Mouse (Mus musculus): ENCODE results near the gene Dvl3. TPM values are rescaled to one million over a fixed set of nuclear protein-coding genes. Genes with fewer than 3 reads are reported as not detected.
"Not testable (repeated sequence)": the region's sequence is repeated elsewhere in the genome, so short reads cannot be mapped to it uniquely, and the experiment has no call there.

The Dvl3 gene
- 115 TPM in 1 of 2 replicates, not detected in the other for polyA plus RNA-seq (2012; ENCODE audit: insufficient read depth, insufficient read length, low replicate concordance, missing spikeins)

GRCm38 (mm10) chr16:20516726-20517201, at the start of gene Dvl3:
Gene Dvl3 (plus strand): TSS chr16:20516982.
- H3K4me1 ChIP-seq (ENCODE audit: control insufficient read depth, insufficient read depth, low read length), result peaks cover 16% of the 10 kb centered on the region
- TF ChIP-seq POLR2A (IDR thresholded peaks at IDR 0.05; ENCODE audit: insufficient read depth, low read depth, low read length) (peak; percentile 73; the same call in 1 of the 2 replicates), CTCF (IDR thresholded peaks at IDR 0.05; ENCODE audit: insufficient read depth, low read depth, low read length) (no peak)
- under 1% methylated on average over 45 of the region's 55 CpGs for WGBS
- peak within 1 kb of the TSS; percentile 59 for H3K27ac ChIP-seq (ENCODE audit: insufficient read depth, low read depth, low read length)
- peak within 1 kb of the TSS; percentile 76 for H3K4me3 ChIP-seq (ENCODE audit: insufficient read depth, low read depth, low read length)

GRCm38 (mm10) chr16:20470981-20471380, 45.8 kb upstream of the Dvl3 start:
- no peaks in the 10 kb centered on the region for H3K4me1 ChIP-seq (ENCODE audit: control insufficient read depth, insufficient read depth, low read length)
- no peak overlapping the region for H3K27ac ChIP-seq (ENCODE audit: insufficient read depth, low read depth, low read length)
- H3K4me3 ChIP-seq (ENCODE audit: insufficient read depth, low read depth, low read length), result no peak overlapping the region
- 94% methylated on average over 2 of the region's 2 CpGs for WGBS
- TF ChIP-seq POLR2A (IDR thresholded peaks at IDR 0.05; ENCODE audit: insufficient read depth, low read depth, low read length), result no peak
- TF ChIP-seq CTCF (IDR thresholded peaks at IDR 0.05; ENCODE audit: insufficient read depth, low read depth, low read length), result no peak

- WGBS, result 79% methylated on average over 1 of the region's 1 CpGs
- TF ChIP-seq CTCF (IDR thresholded peaks at IDR 0.05; ENCODE audit: insufficient read depth, low read depth, low read length), result no peak
- TF ChIP-seq POLR2A (IDR thresholded peaks at IDR 0.05; ENCODE audit: insufficient read depth, low read depth, low read length), result no peak
- H3K4me3 ChIP-seq (ENCODE audit: insufficient read depth, low read depth, low read length), result no peak overlapping the region
- no peaks in the 10 kb centered on the region for H3K4me1 ChIP-seq (ENCODE audit: control insufficient read depth, insufficient read depth, low read length)
- H3K27ac ChIP-seq (ENCODE audit: insufficient read depth, low read depth, low read length), result no peak overlapping the region
Observed at GRCm38 (mm10) chr16:20471686-20472085, 45.1 kb upstream of the Dvl3 start.

GRCm38 (mm10) chr16:20473748-20474147, 43.0 kb upstream of the Dvl3 start:
- WGBS, result 84% methylated on average over 1 of the region's 1 CpGs
- no peak overlapping the region for H3K4me3 ChIP-seq (ENCODE audit: insufficient read depth, low read depth, low read length)
- H3K27ac ChIP-seq (ENCODE audit: insufficient read depth, low read depth, low read length), result no peak overlapping the region
- TF ChIP-seq POLR2A (IDR thresholded peaks at IDR 0.05; ENCODE audit: insufficient read depth, low read depth, low read length) (no peak), CTCF (IDR thresholded peaks at IDR 0.05; ENCODE audit: insufficient read depth, low read depth, low read length) (no peak)
- H3K4me1 ChIP-seq (ENCODE audit: control insufficient read depth, insufficient read depth, low read length), result no peaks in the 10 kb centered on the region

- Histone ChIP-seq H3K27ac (ENCODE audit: insufficient read depth, low read depth, low read length) (no peak overlapping the region), H3K4me3 (ENCODE audit: insufficient read depth, low read depth, low read length) (no peak overlapping the region), H3K4me1 (ENCODE audit: control insufficient read depth, insufficient read depth, low read length) (no peaks in the 10 kb centered on the region)
- whole genome bisulfite sequencing, result 96% methylated on average over 8 of the region's 8 CpGs
- TF ChIP-seq CTCF (IDR thresholded peaks at IDR 0.05; ENCODE audit: insufficient read depth, low read depth, low read length) (no peak), POLR2A (IDR thresholded peaks at IDR 0.05; ENCODE audit: insufficient read depth, low read depth, low read length) (no peak)
Observed at GRCm38 (mm10) chr16:20474211-20474610, 42.6 kb upstream of the Dvl3 start.

- Histone ChIP-seq H3K4me1 (ENCODE audit: control insufficient read depth, insufficient read depth, low read length) (no peaks in the 10 kb centered on the region), H3K27ac (ENCODE audit: insufficient read depth, low read depth, low read length) (no peak overlapping the region), H3K4me3 (ENCODE audit: insufficient read depth, low read depth, low read length) (no peak overlapping the region)
- no peak for TF ChIP-seq CTCF (IDR thresholded peaks at IDR 0.05; ENCODE audit: insufficient read depth, low read depth, low read length)
- TF ChIP-seq POLR2A (IDR thresholded peaks at IDR 0.05; ENCODE audit: insufficient read depth, low read depth, low read length), result no peak
- 90% methylated on average over 6 of the region's 6 CpGs for WGBS
Observed at GRCm38 (mm10) chr16:20474786-20475185, 42.0 kb upstream of the Dvl3 start.

- WGBS, result 95% methylated on average over 1 of the region's 1 CpGs
- Histone ChIP-seq H3K4me3 (ENCODE audit: insufficient read depth, low read depth, low read length) (no peak overlapping the region), H3K4me1 (ENCODE audit: control insufficient read depth, insufficient read depth, low read length) (no peaks in the 10 kb centered on the region), H3K27ac (ENCODE audit: insufficient read depth, low read depth, low read length) (no peak overlapping the region)
- no peak for TF ChIP-seq POLR2A (IDR thresholded peaks at IDR 0.05; ENCODE audit: insufficient read depth, low read depth, low read length)
- no peak for TF ChIP-seq CTCF (IDR thresholded peaks at IDR 0.05; ENCODE audit: insufficient read depth, low read depth, low read length)
Observed at GRCm38 (mm10) chr16:20475335-20475734, 41.4 kb upstream of the Dvl3 start.

- Histone ChIP-seq H3K4me3 (ENCODE audit: insufficient read depth, low read depth, low read length) (no peak overlapping the region), H3K27ac (ENCODE audit: insufficient read depth, low read depth, low read length) (no peak overlapping the region), H3K4me1 (ENCODE audit: control insufficient read depth, insufficient read depth, low read length) (no peaks in the 10 kb centered on the region)
- no peak for TF ChIP-seq CTCF (IDR thresholded peaks at IDR 0.05; ENCODE audit: insufficient read depth, low read depth, low read length)
- TF ChIP-seq POLR2A (IDR thresholded peaks at IDR 0.05; ENCODE audit: insufficient read depth, low read depth, low read length), result no peak
- 60% methylated on average over 1 of the region's 1 CpGs for WGBS
Observed at GRCm38 (mm10) chr16:20476857-20477256, 39.9 kb upstream of the Dvl3 start.

GRCm38 (mm10) chr16:20477270-20477669, 39.5 kb upstream of the Dvl3 start:
- TF ChIP-seq CTCF (IDR thresholded peaks at IDR 0.05; ENCODE audit: insufficient read depth, low read depth, low read length), result no peak
- TF ChIP-seq POLR2A (IDR thresholded peaks at IDR 0.05; ENCODE audit: insufficient read depth, low read depth, low read length), result no peak
- 60% methylated on average over 3 of the region's 3 CpGs for WGBS
- Histone ChIP-seq H3K27ac (ENCODE audit: insufficient read depth, low read depth, low read length) (no peak overlapping the region), H3K4me3 (ENCODE audit: insufficient read depth, low read depth, low read length) (no peak overlapping the region), H3K4me1 (ENCODE audit: control insufficient read depth, insufficient read depth, low read length) (no peaks in the 10 kb centered on the region)

GRCm38 (mm10) chr16:20478504-20478903, 38.3 kb upstream of the Dvl3 start:
- Histone ChIP-seq H3K27ac (ENCODE audit: insufficient read depth, low read depth, low read length) (no peak overlapping the region), H3K4me3 (ENCODE audit: insufficient read depth, low read depth, low read length) (no peak overlapping the region), H3K4me1 (ENCODE audit: control insufficient read depth, insufficient read depth, low read length) (no peaks in the 10 kb centered on the region)
- WGBS, result 83% methylated on average over 2 of the region's 2 CpGs
- TF ChIP-seq POLR2A (IDR thresholded peaks at IDR 0.05; ENCODE audit: insufficient read depth, low read depth, low read length), result no peak
- TF ChIP-seq CTCF (IDR thresholded peaks at IDR 0.05; ENCODE audit: insufficient read depth, low read depth, low read length), result no peak

GRCm38 (mm10) chr16:20479026-20479760, 37.6 kb upstream of the Dvl3 start:
- not testable (repeated sequence) for H3K4me1 ChIP-seq (ENCODE audit: control insufficient read depth, insufficient read depth, low read length); H3K4me3 ChIP-seq (ENCODE audit: insufficient read depth, low read depth, low read length); H3K27ac ChIP-seq (ENCODE audit: insufficient read depth, low read depth, low read length)
- WGBS, result 96% methylated on average over 12 of the region's 12 CpGs
